Mouse (Mus musculus): Measurements from ENCODE around the gene Abcg8. TPM values are rescaled to one million over a fixed set of nuclear protein-coding genes. Genes with fewer than 3 reads are reported as not detected.

Abcg8 gene
- total RNA-seq (2017): not detected in 2 replicates

- peak in 1 of 2 experiments; percentile 26; a peak in 1 of 4 replicates for ATAC-seq (replicated peaks in 1 of 2; ENCODE audit: insufficient read depth in 1 of 2, low FRiP score in 2 of 2, low TSS enrichment in 1 of 2, low read depth in 1 of 2, poor library complexity in 2 of 2, severe bottlenecking in 2 of 2)
These were observed at the start of gene Abcg8 for GRCm38 (mm10) chr17:84675951-84676366. Gene Abcg8 (plus strand): TSS chr17:84676302.

GRCm38 (mm10) chr17:84626857-84627305 is 49.2 kb upstream of the Abcg8 start:
- no peak for ATAC-seq (replicated peaks in 1 of 2; ENCODE audit: insufficient read depth in 1 of 2, low FRiP score in 2 of 2, low TSS enrichment in 1 of 2, low read depth in 1 of 2, poor library complexity in 2 of 2, severe bottlenecking in 2 of 2)

- ATAC-seq (replicated peaks in 1 of 2; ENCODE audit: insufficient read depth in 1 of 2, low FRiP score in 2 of 2, low TSS enrichment in 1 of 2, low read depth in 1 of 2, poor library complexity in 2 of 2, severe bottlenecking in 2 of 2): no peak
These were observed 48.4 kb upstream of the Abcg8 start for GRCm38 (mm10) chr17:84627721-84628120.

- ATAC-seq (replicated peaks in 1 of 2; ENCODE audit: insufficient read depth in 1 of 2, low FRiP score in 2 of 2, low TSS enrichment in 1 of 2, low read depth in 1 of 2, poor library complexity in 2 of 2, severe bottlenecking in 2 of 2): no peak
These were observed 47.5 kb upstream of the Abcg8 start for GRCm38 (mm10) chr17:84628611-84629010.

- ATAC-seq (replicated peaks in 1 of 2; ENCODE audit: insufficient read depth in 1 of 2, low FRiP score in 2 of 2, low TSS enrichment in 1 of 2, low read depth in 1 of 2, poor library complexity in 2 of 2, severe bottlenecking in 2 of 2): no peak
These were observed 44.3 kb upstream of the Abcg8 start for GRCm38 (mm10) chr17:84631836-84632235.

GRCm38 (mm10) chr17:84633443-84633842 is 42.7 kb upstream of the Abcg8 start:
- ATAC-seq (replicated peaks in 1 of 2; ENCODE audit: insufficient read depth in 1 of 2, low FRiP score in 2 of 2, low TSS enrichment in 1 of 2, low read depth in 1 of 2, poor library complexity in 2 of 2, severe bottlenecking in 2 of 2): peak; percentile 55 to 86

- ATAC-seq (replicated peaks in 1 of 2; ENCODE audit: insufficient read depth in 1 of 2, low FRiP score in 2 of 2, low TSS enrichment in 1 of 2, low read depth in 1 of 2, poor library complexity in 2 of 2, severe bottlenecking in 2 of 2): no peak
These were observed 39.8 kb upstream of the Abcg8 start for GRCm38 (mm10) chr17:84636328-84636727.

- no peak for ATAC-seq (replicated peaks in 1 of 2; ENCODE audit: insufficient read depth in 1 of 2, low FRiP score in 2 of 2, low TSS enrichment in 1 of 2, low read depth in 1 of 2, poor library complexity in 2 of 2, severe bottlenecking in 2 of 2)
These were observed 38.1 kb upstream of the Abcg8 start for GRCm38 (mm10) chr17:84637971-84638370.

GRCm38 (mm10) chr17:84639796-84640378 is 36.2 kb upstream of the Abcg8 start:
- ATAC-seq (replicated peaks in 1 of 2; ENCODE audit: insufficient read depth in 1 of 2, low FRiP score in 2 of 2, low TSS enrichment in 1 of 2, low read depth in 1 of 2, poor library complexity in 2 of 2, severe bottlenecking in 2 of 2): no peak

GRCm38 (mm10) chr17:84641893-84642292 is 34.2 kb upstream of the Abcg8 start:
- ATAC-seq (replicated peaks in 1 of 2; ENCODE audit: insufficient read depth in 1 of 2, low FRiP score in 2 of 2, low TSS enrichment in 1 of 2, low read depth in 1 of 2, poor library complexity in 2 of 2, severe bottlenecking in 2 of 2): no peak; a peak in 1 of 4 replicates

GRCm38 (mm10) chr17:84642324-84642723 is 33.8 kb upstream of the Abcg8 start:
- no peak for ATAC-seq (replicated peaks in 1 of 2; ENCODE audit: insufficient read depth in 1 of 2, low FRiP score in 2 of 2, low TSS enrichment in 1 of 2, low read depth in 1 of 2, poor library complexity in 2 of 2, severe bottlenecking in 2 of 2)

- no peak for ATAC-seq (replicated peaks in 1 of 2; ENCODE audit: insufficient read depth in 1 of 2, low FRiP score in 2 of 2, low TSS enrichment in 1 of 2, low read depth in 1 of 2, poor library complexity in 2 of 2, severe bottlenecking in 2 of 2)
These were observed 31.6 kb upstream of the Abcg8 start for GRCm38 (mm10) chr17:84644292-84645050.

- no peak for ATAC-seq (replicated peaks in 1 of 2; ENCODE audit: insufficient read depth in 1 of 2, low FRiP score in 2 of 2, low TSS enrichment in 1 of 2, low read depth in 1 of 2, poor library complexity in 2 of 2, severe bottlenecking in 2 of 2)
These were observed 31.0 kb upstream of the Abcg8 start for GRCm38 (mm10) chr17:84645119-84645518.

GRCm38 (mm10) chr17:84645894-84646293 is 30.2 kb upstream of the Abcg8 start:
- ATAC-seq (replicated peaks in 1 of 2; ENCODE audit: insufficient read depth in 1 of 2, low FRiP score in 2 of 2, low TSS enrichment in 1 of 2, low read depth in 1 of 2, poor library complexity in 2 of 2, severe bottlenecking in 2 of 2): no peak

GRCm38 (mm10) chr17:84646477-84646876 is 29.6 kb upstream of the Abcg8 start:
- ATAC-seq (replicated peaks in 1 of 2; ENCODE audit: insufficient read depth in 1 of 2, low FRiP score in 2 of 2, low TSS enrichment in 1 of 2, low read depth in 1 of 2, poor library complexity in 2 of 2, severe bottlenecking in 2 of 2): no peak; a peak in 1 of 4 replicates

GRCm38 (mm10) chr17:84647630-84648029 is 28.5 kb upstream of the Abcg8 start:
- peak; percentile 65 to 80; a peak in 2 of 4 replicates for ATAC-seq (replicated peaks in 1 of 2; ENCODE audit: insufficient read depth in 1 of 2, low FRiP score in 2 of 2, low TSS enrichment in 1 of 2, low read depth in 1 of 2, poor library complexity in 2 of 2, severe bottlenecking in 2 of 2)

GRCm38 (mm10) chr17:84650302-84651017 is 25.6 kb upstream of the Abcg8 start:
- ATAC-seq (replicated peaks in 1 of 2; ENCODE audit: insufficient read depth in 1 of 2, low FRiP score in 2 of 2, low TSS enrichment in 1 of 2, low read depth in 1 of 2, poor library complexity in 2 of 2, severe bottlenecking in 2 of 2): no peak

- ATAC-seq (replicated peaks in 1 of 2; ENCODE audit: insufficient read depth in 1 of 2, low FRiP score in 2 of 2, low TSS enrichment in 1 of 2, low read depth in 1 of 2, poor library complexity in 2 of 2, severe bottlenecking in 2 of 2): no peak
These were observed 22.6 kb upstream of the Abcg8 start for GRCm38 (mm10) chr17:84653544-84653943.

Data from hematopoietic stem cell, adult 5-6 weeks (primary cell).